Mouse (Mus musculus) heart, embryonic 14.5 days (tissue): Measurements from ENCODE around the gene Prkacb. TPM values are rescaled to one million over a fixed set of nuclear protein-coding genes. Genes with fewer than 3 reads are reported as not detected.
"Not testable (repeated sequence)": the region's sequence is repeated elsewhere in the genome, so short reads cannot be mapped to it uniquely, and the experiment has no call there.

ENCODE experiments used
- ATAC-seq: fragments of 200-750 bp; cut with Nextera tagmentation; 2 replicates; pipeline ENCODE4 v1.8.0; 2017; ENCODE audit warnings: low read depth, moderate TSS enrichment; ENCODE audit not compliant: insufficient number of reproducible peaks, insufficient read depth, low FRiP score
- H3K27ac ChIP-seq, 2 experiments: fragments of 200-500 bp in 1 of 2; fragments of 300-500 bp in 1 of 2; sonication (generic) in 1 of 2; replicated peaks in 1 of 2; 2 replicates each; pipeline ENCODE4 v1.5.1; 2012 to 2014; ENCODE audit warnings: low read depth in 2 of 2, low read length in 2 of 2, control low read depth in 1 of 2, mild to moderate bottlenecking in 1 of 2, mixed read lengths in 1 of 2; ENCODE audit not compliant: control insufficient read depth in 1 of 2, insufficient read depth in 1 of 2
- H3K27me3 ChIP-seq: fragments of 300-500 bp; sonication (generic); 2 replicates; pipeline ENCODE4 v1.6.1; 2014; ENCODE audit warnings: mild to moderate bottlenecking, low read length, control low read depth; ENCODE audit not compliant: control insufficient read depth, insufficient read depth
- H3K36me3 ChIP-seq: fragments of 300-500 bp; sonication (generic); 2 replicates; pipeline ENCODE4 v1.6.1; 2014; ENCODE audit warnings: mild to moderate bottlenecking, control low read depth, low read length, mixed read lengths; ENCODE audit not compliant: control insufficient read depth, insufficient read depth
- H3K4me1 ChIP-seq, 2 experiments: fragments of 200-500 bp in 1 of 2; fragments of 300-500 bp in 1 of 2; sonication (generic) in 1 of 2; 2 replicates each; pipeline ENCODE4 v1.6.1; 2012 to 2014; ENCODE audit warnings: low read length in 2 of 2, control low read depth in 1 of 2, mixed read lengths in 1 of 2; ENCODE audit not compliant: control insufficient read depth in 2 of 2, insufficient read depth in 2 of 2
- H3K4me2 ChIP-seq: fragments of 300-500 bp; sonication (generic); 2 replicates; pipeline ENCODE4 v1.6.1; 2014; ENCODE audit warnings: mild to moderate bottlenecking, low read length
- H3K4me3 ChIP-seq, 2 experiments: fragments of 200-500 bp in 1 of 2; fragments of 300-500 bp in 1 of 2; sonication (generic) in 1 of 2; 2 replicates each; pipeline ENCODE4 v1.5.1; 2012 to 2014; ENCODE audit warnings: low read length in 2 of 2, mild to moderate bottlenecking in 2 of 2, control low read depth in 1 of 2, low read depth in 1 of 2, moderate library complexity in 1 of 2; ENCODE audit not compliant: control insufficient read depth in 1 of 2, insufficient read depth in 1 of 2
- H3K9ac ChIP-seq: fragments of 300-500 bp; sonication (generic); 2 replicates; pipeline ENCODE4 v1.6.1; 2014; ENCODE audit warnings: mild to moderate bottlenecking, low read length
- H3K9me3 ChIP-seq: fragments of 300-500 bp; sonication (generic); 2 replicates; pipeline ENCODE4 v1.6.1; 2016; ENCODE audit warnings: low read length, control low read depth; ENCODE audit not compliant: control insufficient read depth
- WGBS: fragments of 180-500 bp; shearing (Covaris S2); extraction: QIAGEN DNeasy Blood & Tissue Kit; methylation state at CpG from one replicate; pipeline ENCODE4 v1.1.7; 2014; 5-methylcytosine and 5-hydroxymethylcytosine counted together
- polyA plus RNA-seq: library from polyadenylated mRNA; unstranded; fragments of >200 nt; fragmentation: Nextera tagmentation; extraction: Ambion mirVana; gene quantifications from 2 replicates; pipeline ENCODE4 v1.2.1, GENCODE M21; 2014

Prkacb gene
- polyA plus RNA-seq, 1 experiment from 2014 or later, result 59.0 TPM

- 94% methylated on average over 4 of the region's 4 CpGs for WGBS
- H3K4me1 ChIP-seq, result no peaks in the 10 kb centered on the region
- no peak overlapping the region for H3K4me3 ChIP-seq
- H3K9me3 ChIP-seq, result no peaks in the 10 kb centered on the region
- no peak overlapping the region for H3K27ac ChIP-seq
- H3K4me2 ChIP-seq, result no peak overlapping the region
- peaks cover 73% of the 10 kb centered on the region for H3K36me3 ChIP-seq
- H3K27me3 ChIP-seq, result no peaks in the 10 kb centered on the region
- no peak for ATAC-seq
- H3K9ac ChIP-seq, result no peak overlapping the region
Observed at GRCm38 (mm10) chr3:146741564-146742202, 71.1 kb downstream of the Prkacb start.

- Histone ChIP-seq H3K36me3 (peaks cover 70% of the 10 kb centered on the region), H3K9me3 (no peaks in the 10 kb centered on the region), H3K4me3 (no peak overlapping the region), H3K27me3 (no peaks in the 10 kb centered on the region), H3K4me1 (no peaks in the 10 kb centered on the region), H3K4me2 (no peak overlapping the region), H3K9ac (no peak overlapping the region), H3K27ac (no peak overlapping the region)
- ATAC-seq, result no peak
- WGBS, result 77% methylated on average over 5 of the region's 5 CpGs
Observed at GRCm38 (mm10) chr3:146741158-146741557, 71.6 kb downstream of the Prkacb start.

DNA sequence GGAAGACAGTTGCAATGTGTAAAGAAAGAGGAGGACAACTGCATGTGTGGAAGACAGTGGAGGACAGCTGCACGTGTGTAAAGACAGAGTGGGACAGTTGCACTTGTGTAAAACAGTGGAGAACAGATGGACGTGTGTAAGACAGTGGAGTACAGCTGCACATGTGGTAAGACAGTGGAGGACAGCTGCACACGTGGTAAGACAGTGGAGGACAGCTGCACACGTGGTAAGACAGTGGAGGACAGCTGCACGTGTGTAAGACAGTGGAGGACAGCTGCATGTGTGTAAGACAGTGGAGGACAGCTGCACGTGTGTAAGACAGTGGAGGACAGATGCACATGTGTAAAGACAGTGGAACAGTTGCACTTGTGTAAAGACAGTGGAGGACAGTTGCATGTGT lies 76.6 kb downstream of the Prkacb start:
- WGBS, result 78% methylated on average over 6 of the region's 6 CpGs
- not testable (repeated sequence) for ATAC-seq, H3K27me3 ChIP-seq, H3K9ac ChIP-seq, H3K4me3 ChIP-seq, H3K9me3 ChIP-seq, H3K27ac ChIP-seq, H3K4me2 ChIP-seq
- peaks cover 9 to 28% of the 10 kb centered on the region in 2 experiments for H3K4me1 ChIP-seq
- peaks cover 59% of the 10 kb centered on the region for H3K36me3 ChIP-seq

DNA sequence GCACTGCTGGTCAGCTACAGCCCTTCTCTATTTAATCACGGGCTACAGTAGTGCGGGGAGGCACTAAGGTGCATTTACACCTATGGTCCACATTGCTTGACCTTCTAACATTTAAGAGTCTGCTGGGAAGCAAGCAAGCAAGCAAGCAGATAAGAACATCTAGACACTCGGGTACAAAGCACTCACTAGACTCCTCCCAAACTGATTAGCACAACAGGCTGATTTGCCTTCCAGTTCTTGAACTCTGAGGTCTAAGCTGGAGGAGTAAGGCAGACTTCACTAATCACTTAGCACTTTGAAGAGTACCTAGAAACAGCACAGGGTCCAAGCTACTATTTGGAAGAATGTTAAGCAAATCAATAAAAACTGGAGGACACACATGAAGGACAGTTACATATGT lies 77.1 kb downstream of the Prkacb start:
- H3K9ac ChIP-seq, result no peak overlapping the region; the same call in 1 of the 2 replicates
- H3K4me1 ChIP-seq, result peaks cover 9 to 28% of the 10 kb centered on the region in 2 experiments
- no peak overlapping the region for H3K4me2 ChIP-seq
- no peaks in the 10 kb centered on the region for H3K27me3 ChIP-seq
- 35% methylated on average over 3 of the region's 3 CpGs for WGBS
- no peaks in the 10 kb centered on the region for H3K9me3 ChIP-seq
- H3K27ac ChIP-seq, result peak overlapping the region in 1 of 2 experiments; percentile 20; a peak in 1 of 4 replicates
- peaks cover 61% of the 10 kb centered on the region for H3K36me3 ChIP-seq
- no peak for ATAC-seq
- H3K4me3 ChIP-seq, result no peak overlapping the region

DNA sequence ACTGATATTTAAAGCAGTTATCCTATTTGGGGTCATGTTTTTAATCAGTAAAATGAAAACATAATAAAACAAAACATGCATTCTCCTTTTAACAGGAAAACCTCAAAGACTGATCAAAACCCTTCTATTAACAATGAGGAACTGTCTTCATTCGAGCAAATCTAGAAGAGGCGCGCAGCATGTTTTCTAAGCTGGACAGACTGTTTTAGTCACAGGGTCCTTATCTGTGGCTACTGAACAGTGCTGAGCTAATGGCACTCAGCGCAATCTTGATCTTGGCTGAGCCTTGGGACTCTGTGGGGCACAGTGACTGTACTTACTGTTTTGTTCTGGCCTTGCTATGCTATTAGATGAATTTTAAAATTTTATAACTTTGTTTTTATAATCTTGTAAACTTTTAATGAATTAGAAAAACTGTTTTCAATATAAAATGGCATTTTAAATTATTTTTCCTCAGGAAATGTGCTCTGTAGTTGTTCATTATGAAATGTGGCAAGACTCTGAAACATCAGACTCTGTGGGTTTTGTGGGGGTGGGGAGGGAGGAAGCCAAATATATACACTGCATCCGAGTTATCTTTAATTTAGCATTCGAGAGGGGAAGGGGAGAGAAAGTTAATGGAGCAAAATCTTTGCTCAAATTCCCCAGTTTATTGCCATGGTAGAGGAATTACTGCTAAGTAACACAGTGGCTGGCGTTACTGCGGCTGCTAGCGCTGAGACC lies 77.7 kb downstream of the Prkacb start:
- 31% methylated on average over 9 of the region's 9 CpGs for WGBS
- Histone ChIP-seq H3K9me3 (no peaks in the 10 kb centered on the region), H3K36me3 (peaks cover 64% of the 10 kb centered on the region), H3K9ac (no peak overlapping the region; the same call in 1 of the 2 replicates), H3K27me3 (no peaks in the 10 kb centered on the region), H3K27ac (peak overlapping the region in 1 of 2 experiments; percentile 20; a peak in 1 of 4 replicates), H3K4me1 (peaks cover 9 to 28% of the 10 kb centered on the region in 2 experiments), H3K4me2 (peak overlapping the region; percentile 11; the same call in 1 of the 2 replicates), H3K4me3 (no peak overlapping the region)
- no peak; the same call in 1 of the 2 replicates for ATAC-seq

- Histone ChIP-seq H3K27me3 (no peaks in the 10 kb centered on the region), H3K9me3 (no peaks in the 10 kb centered on the region), H3K36me3 (peaks cover 56% of the 10 kb centered on the region), H3K4me3 (no peak overlapping the region), H3K27ac (no peak overlapping the region), H3K9ac (no peak overlapping the region; the same call in 1 of the 2 replicates), H3K4me1 (peaks cover 9 to 28% of the 10 kb centered on the region in 2 experiments), H3K4me2 (no peak overlapping the region)
- ATAC-seq, result no peak
- 72% methylated on average over 11 of the region's 11 CpGs for WGBS
Observed at GRCm38 (mm10) chr3:146731499-146731898, 81.3 kb downstream of the Prkacb start.

DNA sequence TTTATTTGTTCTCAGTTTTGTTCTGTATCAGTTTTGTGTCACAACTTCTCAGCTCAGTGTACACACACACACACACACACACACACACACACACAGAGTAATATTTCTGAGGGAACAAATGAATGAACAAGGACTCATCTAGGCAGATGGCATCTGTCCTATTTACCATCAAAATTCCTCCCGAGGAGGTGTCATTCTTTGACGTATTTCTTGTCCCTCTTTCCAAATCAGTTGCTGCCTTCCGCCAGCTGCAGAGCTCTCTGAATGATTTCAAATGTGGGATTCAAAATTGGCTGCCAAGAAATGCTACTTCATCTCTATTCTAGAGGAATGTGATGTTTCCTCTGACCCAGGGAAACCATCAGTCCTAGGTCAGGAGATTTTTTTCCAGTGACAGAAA lies 89.8 kb downstream of the Prkacb start:
- H3K4me2 ChIP-seq, result no peak overlapping the region
- no peak overlapping the region for H3K27ac ChIP-seq
- H3K4me3 ChIP-seq, result no peak overlapping the region
- 61% methylated on average over 3 of the region's 3 CpGs for WGBS
- H3K9me3 ChIP-seq, result peaks cover 6% of the 10 kb centered on the region; the same call in 1 of the 2 replicates
- H3K36me3 ChIP-seq, result peaks cover 7% of the 10 kb centered on the region
- H3K4me1 ChIP-seq, result no peaks in the 10 kb centered on the region
- no peak overlapping the region for H3K9ac ChIP-seq
- ATAC-seq, result no peak
- no peaks in the 10 kb centered on the region for H3K27me3 ChIP-seq
